Mouse (Mus musculus): Measurements from ENCODE around the gene Nlgn2. TPM values are rescaled to one million over a fixed set of nuclear protein-coding genes. Genes with fewer than 3 reads are reported as not detected.

The Nlgn2 gene
- polyA plus RNA-seq, 1 experiment from 2014 or later, result 8.2 TPM

DNA sequence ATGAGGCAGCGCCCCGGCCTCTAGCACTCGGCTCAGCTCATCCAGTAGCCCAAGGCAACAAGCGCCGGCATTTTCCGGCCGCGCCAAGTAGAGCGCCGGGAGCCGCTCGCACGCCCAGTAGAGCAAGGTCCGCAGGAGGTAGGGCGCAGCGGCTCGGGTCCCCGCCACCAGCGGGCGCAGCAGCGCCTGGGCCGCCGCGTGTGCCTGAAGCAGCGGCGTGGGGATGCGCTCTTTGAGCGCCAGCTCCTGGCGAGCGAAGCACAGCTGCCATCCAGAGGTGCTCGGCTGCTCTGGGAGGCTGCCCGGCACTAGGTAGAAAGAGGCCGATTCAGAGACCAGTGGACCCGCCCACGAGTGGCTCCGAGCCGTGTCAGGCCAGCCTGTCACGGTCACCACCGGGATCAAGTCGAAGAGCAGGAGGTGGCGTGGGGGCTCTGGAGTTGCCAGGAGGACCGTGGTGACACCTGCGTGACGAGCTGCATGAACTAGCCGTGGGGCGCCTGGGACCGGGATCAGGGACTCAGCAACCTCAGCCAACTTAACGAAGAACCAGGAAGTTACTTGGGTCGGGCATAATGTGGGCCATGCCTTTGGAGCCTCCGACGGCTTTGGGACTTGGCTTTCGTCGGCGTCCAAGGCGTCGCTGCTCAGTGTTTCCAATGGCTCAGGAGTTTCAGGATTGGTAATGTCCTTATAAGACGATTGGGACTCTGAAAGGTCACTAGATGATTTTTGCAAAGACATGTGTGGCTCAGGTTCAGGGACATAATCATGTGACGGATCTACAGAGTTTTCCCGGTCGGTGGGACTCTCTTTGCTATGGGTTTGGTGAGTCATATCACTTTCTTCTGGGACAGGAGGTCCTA lies 33.6 kb downstream of the Nlgn2 start:
- peak; percentile 19; the same call in 1 of the 2 replicates for ATAC-seq (replicated peaks; ENCODE audit: insufficient number of reproducible peaks, low FRiP score, low TSS enrichment, low read depth)
- Histone ChIP-seq H3K36me3 (replicated peaks; ENCODE audit: control insufficient read depth, insufficient read depth, low read depth, low read length) (no peaks in the 10 kb centered on the region), H3K4me2 (ENCODE audit: low read depth, low read length) (peak overlapping the region; percentile 94), H3K4me3 (ENCODE audit: low read depth, low read length) (peak overlapping the region; percentile 34), H3K27me3 (ENCODE audit: control insufficient read depth, insufficient read depth, low read length) (peaks cover 43% of the 10 kb centered on the region), H3K9ac (replicated peaks; ENCODE audit: low read length) (peak overlapping the region; percentile 22), H3K9me3 (replicated peaks; ENCODE audit: control insufficient read depth, low read length) (no peaks in the 10 kb centered on the region; the same call in 1 of the 2 replicates), H3K27ac (replicated peaks; ENCODE audit: low read depth, low read length) (no peak overlapping the region), H3K4me1 (ENCODE audit: control insufficient read depth, insufficient read depth, low read length) (peaks cover 22% of the 10 kb centered on the region)
- peak; percentile 83 for DNase-seq (ENCODE audit: low spot score)
- 1% methylated on average over 60 of the region's 60 CpGs for WGBS

GRCm38 (mm10) chr11:69803328-69803727 lies 34.3 kb downstream of the Nlgn2 start:
- no peak for ATAC-seq (replicated peaks; ENCODE audit: insufficient number of reproducible peaks, low FRiP score, low TSS enrichment, low read depth)
- Histone ChIP-seq H3K9ac (replicated peaks; ENCODE audit: low read length) (peak overlapping the region; percentile 22), H3K27ac (replicated peaks; ENCODE audit: low read depth, low read length) (no peak overlapping the region), H3K36me3 (replicated peaks; ENCODE audit: control insufficient read depth, insufficient read depth, low read depth, low read length) (no peaks in the 10 kb centered on the region), H3K4me3 (ENCODE audit: low read depth, low read length) (peak overlapping the region; percentile 34), H3K4me2 (ENCODE audit: low read depth, low read length) (peak overlapping the region; percentile 94), H3K4me1 (ENCODE audit: control insufficient read depth, insufficient read depth, low read length) (peaks cover 22% of the 10 kb centered on the region), H3K27me3 (ENCODE audit: control insufficient read depth, insufficient read depth, low read length) (peaks cover 43% of the 10 kb centered on the region), H3K9me3 (replicated peaks; ENCODE audit: control insufficient read depth, low read length) (no peaks in the 10 kb centered on the region; the same call in 1 of the 2 replicates)
- no peak for DNase-seq (ENCODE audit: low spot score)
- WGBS, result 1% methylated on average over 12 of the region's 12 CpGs

DNA sequence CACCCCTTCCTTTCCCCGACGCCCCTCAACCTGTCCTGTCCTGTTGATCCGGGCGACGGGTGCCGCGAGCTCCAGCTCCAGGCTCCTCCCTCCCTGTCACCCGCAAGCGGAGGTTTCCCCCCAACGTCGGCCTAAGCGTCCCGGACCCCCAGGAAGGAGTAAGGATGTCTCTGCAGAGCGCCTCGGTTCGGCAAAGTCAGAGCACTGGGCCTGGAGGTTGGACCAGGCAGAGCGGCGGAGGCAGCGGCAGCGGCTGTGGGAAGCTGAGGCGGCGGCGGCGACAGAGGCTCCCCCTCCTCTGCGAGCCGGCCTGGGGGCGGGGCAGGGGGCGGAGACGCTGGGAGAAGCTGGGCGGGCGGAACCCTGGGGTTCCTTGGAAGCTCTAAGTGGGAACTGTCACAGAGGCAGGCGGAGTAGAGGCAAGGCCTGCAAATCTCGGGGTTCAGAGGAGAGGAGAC lies 34.9 kb downstream of the Nlgn2 start:
- ATAC-seq (replicated peaks; ENCODE audit: insufficient number of reproducible peaks, low FRiP score, low TSS enrichment, low read depth) (peak; percentile 16; the same call in 1 of the 2 replicates), DNase-seq (ENCODE audit: low spot score) (peak; percentile 81)
- Histone ChIP-seq H3K27ac (replicated peaks; ENCODE audit: low read depth, low read length) (no peak overlapping the region), H3K4me3 (ENCODE audit: low read depth, low read length) (peak overlapping the region; percentile 53), H3K4me2 (ENCODE audit: low read depth, low read length) (peak overlapping the region; percentile 94), H3K36me3 (replicated peaks; ENCODE audit: control insufficient read depth, insufficient read depth, low read depth, low read length) (no peaks in the 10 kb centered on the region), H3K4me1 (ENCODE audit: control insufficient read depth, insufficient read depth, low read length) (peaks cover 22% of the 10 kb centered on the region), H3K9me3 (replicated peaks; ENCODE audit: control insufficient read depth, low read length) (no peaks in the 10 kb centered on the region; the same call in 1 of the 2 replicates), H3K27me3 (ENCODE audit: control insufficient read depth, insufficient read depth, low read length) (peaks cover 47% of the 10 kb centered on the region), H3K9ac (replicated peaks; ENCODE audit: low read length) (peak overlapping the region; percentile 62)
- WGBS, result 0% methylated on average over 33 of the region's 33 CpGs

DNA sequence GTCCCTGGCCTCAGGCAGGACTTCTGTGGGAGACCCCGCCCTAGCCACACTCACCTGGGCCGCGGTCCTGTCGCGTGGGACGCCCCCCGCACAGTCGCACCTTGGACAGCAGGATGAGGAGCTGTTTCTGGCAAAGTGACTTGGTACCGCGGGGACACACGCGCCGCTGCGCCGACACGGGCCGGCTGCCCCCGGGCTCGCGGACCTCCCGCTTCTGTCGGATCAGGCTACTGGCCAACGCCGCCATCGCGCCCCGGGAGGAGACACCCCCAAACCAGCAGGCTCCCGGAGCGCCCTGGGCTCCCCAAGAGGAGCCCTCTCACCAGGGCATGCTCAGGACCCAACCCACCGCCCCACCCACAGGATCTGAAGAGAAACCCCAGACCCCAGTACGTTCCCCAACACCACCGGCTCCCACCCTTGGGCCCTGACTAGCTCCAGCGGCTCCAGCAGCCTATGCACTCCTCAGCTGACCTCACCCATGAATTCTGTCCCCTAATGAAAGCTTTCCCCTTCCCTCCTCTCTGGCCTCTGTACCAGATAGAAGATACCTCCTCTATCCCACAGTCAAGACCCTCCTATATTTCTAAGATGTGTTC lies 36.1 kb downstream of the Nlgn2 start, which contains the start of gene Fgf11:
Gene Fgf11 (minus strand): TSS at position 479 of the 599 bp plus-strand sequence.
- Histone ChIP-seq H3K4me1 (ENCODE audit: control insufficient read depth, insufficient read depth, low read length) (peaks cover 22% of the 10 kb centered on the region), H3K9me3 (replicated peaks; ENCODE audit: control insufficient read depth, low read length) (no peaks in the 10 kb centered on the region; the same call in 1 of the 2 replicates), H3K4me3 (ENCODE audit: low read depth, low read length) (peak within 1 kb of the TSS; percentile 53), H3K9ac (replicated peaks; ENCODE audit: low read length) (peak within 1 kb of the TSS; percentile 66), H3K27ac (replicated peaks; ENCODE audit: low read depth, low read length) (0 out of 2 replicates have a peak within 1 kb of the TSS, but pooled peaks have one; percentile 54), H3K27me3 (ENCODE audit: control insufficient read depth, insufficient read depth, low read length) (peaks cover 49% of the 10 kb centered on the region), H3K4me2 (ENCODE audit: low read depth, low read length) (peak within 1 kb of the TSS; percentile 94), H3K36me3 (replicated peaks; ENCODE audit: control insufficient read depth, insufficient read depth, low read depth, low read length) (no peaks in the 10 kb centered on the region)
- WGBS, result under 1% methylated on average over 33 of the region's 33 CpGs
- ATAC-seq (replicated peaks; ENCODE audit: insufficient number of reproducible peaks, low FRiP score, low TSS enrichment, low read depth) (no peak), DNase-seq (ENCODE audit: low spot score) (no peak)

GRCm38 (mm10) chr11:69800392-69801197 lies 37.0 kb downstream of the Nlgn2 start:
- Histone ChIP-seq H3K4me1 (ENCODE audit: control insufficient read depth, insufficient read depth, low read length) (peaks cover 25% of the 10 kb centered on the region), H3K9me3 (replicated peaks; ENCODE audit: control insufficient read depth, low read length) (no peaks in the 10 kb centered on the region), H3K4me2 (ENCODE audit: low read depth, low read length) (peak overlapping the region; percentile 94), H3K27ac (replicated peaks; ENCODE audit: low read depth, low read length) (peak overlapping the region; percentile 54; the same call in 1 of the 2 replicates), H3K27me3 (ENCODE audit: control insufficient read depth, insufficient read depth, low read length) (peaks cover 52% of the 10 kb centered on the region), H3K9ac (replicated peaks; ENCODE audit: low read length) (peak overlapping the region; percentile 66), H3K36me3 (replicated peaks; ENCODE audit: control insufficient read depth, insufficient read depth, low read depth, low read length) (no peaks in the 10 kb centered on the region), H3K4me3 (ENCODE audit: low read depth, low read length) (peak overlapping the region; percentile 53)
- peak; percentile 65 for ATAC-seq (replicated peaks; ENCODE audit: insufficient number of reproducible peaks, low FRiP score, low TSS enrichment, low read depth)
- DNase-seq (ENCODE audit: low spot score), result peak; percentile 80
- under 1% methylated on average over 36 of the region's 36 CpGs for WGBS

DNA sequence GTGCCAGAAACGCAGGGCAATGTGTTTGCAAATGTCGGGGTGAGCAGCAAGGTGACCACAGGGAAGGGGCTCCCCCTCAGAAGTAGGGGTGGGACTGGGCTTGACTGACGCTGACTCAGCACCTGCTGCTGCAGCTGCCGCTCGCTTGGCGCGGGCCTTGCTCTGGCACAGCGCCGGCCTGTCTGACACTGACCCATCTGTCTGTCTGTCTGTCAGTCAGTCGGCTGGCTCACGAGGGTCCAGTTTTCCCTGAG lies 37.5 kb downstream of the Nlgn2 start:
- WGBS, result 0% methylated on average over 11 of the region's 11 CpGs
- no peaks in the 10 kb centered on the region for H3K9me3 ChIP-seq (replicated peaks; ENCODE audit: control insufficient read depth, low read length)
- DNase-seq (ENCODE audit: low spot score) (peak; percentile 44), ATAC-seq (replicated peaks; ENCODE audit: insufficient number of reproducible peaks, low FRiP score, low TSS enrichment, low read depth) (0 out of 2 replicates have a peak, but pooled peaks have one; percentile 0)
- peaks cover 53% of the 10 kb centered on the region for H3K27me3 ChIP-seq (ENCODE audit: control insufficient read depth, insufficient read depth, low read length)
- H3K27ac ChIP-seq (replicated peaks; ENCODE audit: low read depth, low read length), result 0 out of 2 replicates have a peak overlapping the region, but pooled peaks have one; percentile 8
- peak overlapping the region; percentile 66 for H3K9ac ChIP-seq (replicated peaks; ENCODE audit: low read length)
- H3K4me2 ChIP-seq (ENCODE audit: low read depth, low read length), result peak overlapping the region; percentile 94
- peak overlapping the region; percentile 53 for H3K4me3 ChIP-seq (ENCODE audit: low read depth, low read length)
- peaks cover 27% of the 10 kb centered on the region for H3K4me1 ChIP-seq (ENCODE audit: control insufficient read depth, insufficient read depth, low read length)
- H3K36me3 ChIP-seq (replicated peaks; ENCODE audit: control insufficient read depth, insufficient read depth, low read depth, low read length), result no peaks in the 10 kb centered on the region

GRCm38 (mm10) chr11:69799394-69800137 lies 38.0 kb downstream of the Nlgn2 start:
- DNase-seq (ENCODE audit: low spot score) (no peak), ATAC-seq (replicated peaks; ENCODE audit: insufficient number of reproducible peaks, low FRiP score, low TSS enrichment, low read depth) (no peak)
- H3K4me3 ChIP-seq (ENCODE audit: low read depth, low read length), result peak overlapping the region; percentile 53
- H3K4me2 ChIP-seq (ENCODE audit: low read depth, low read length), result peak overlapping the region; percentile 94
- 28% methylated on average over 12 of the region's 12 CpGs for WGBS
- H3K4me1 ChIP-seq (ENCODE audit: control insufficient read depth, insufficient read depth, low read length), result peaks cover 27% of the 10 kb centered on the region
- H3K9ac ChIP-seq (replicated peaks; ENCODE audit: low read length), result no peak overlapping the region
- H3K36me3 ChIP-seq (replicated peaks; ENCODE audit: control insufficient read depth, insufficient read depth, low read depth, low read length), result no peaks in the 10 kb centered on the region
- H3K27me3 ChIP-seq (ENCODE audit: control insufficient read depth, insufficient read depth, low read length), result peaks cover 48% of the 10 kb centered on the region
- no peaks in the 10 kb centered on the region for H3K9me3 ChIP-seq (replicated peaks; ENCODE audit: control insufficient read depth, low read length)
- H3K27ac ChIP-seq (replicated peaks; ENCODE audit: low read depth, low read length), result peak overlapping the region; percentile 49; the same call in 1 of the 2 replicates

Measured in embryonic facial prominence, embryonic 11.5 days (tissue).